Mouse (Mus musculus) retina, adult 2 months (tissue): ENCODE results near the gene Ddi2.
"Not testable (repeated sequence)": the region's sequence is repeated elsewhere in the genome, so short reads cannot be mapped to it uniquely, and the experiment has no call there.

Experiments
- DNase-seq: peaks from one replicate; pipeline ENCODE4 v3.0.0-alpha.2; 2012; ENCODE audit warnings: low read depth, low spot score

Gene Ddi2

DNA sequence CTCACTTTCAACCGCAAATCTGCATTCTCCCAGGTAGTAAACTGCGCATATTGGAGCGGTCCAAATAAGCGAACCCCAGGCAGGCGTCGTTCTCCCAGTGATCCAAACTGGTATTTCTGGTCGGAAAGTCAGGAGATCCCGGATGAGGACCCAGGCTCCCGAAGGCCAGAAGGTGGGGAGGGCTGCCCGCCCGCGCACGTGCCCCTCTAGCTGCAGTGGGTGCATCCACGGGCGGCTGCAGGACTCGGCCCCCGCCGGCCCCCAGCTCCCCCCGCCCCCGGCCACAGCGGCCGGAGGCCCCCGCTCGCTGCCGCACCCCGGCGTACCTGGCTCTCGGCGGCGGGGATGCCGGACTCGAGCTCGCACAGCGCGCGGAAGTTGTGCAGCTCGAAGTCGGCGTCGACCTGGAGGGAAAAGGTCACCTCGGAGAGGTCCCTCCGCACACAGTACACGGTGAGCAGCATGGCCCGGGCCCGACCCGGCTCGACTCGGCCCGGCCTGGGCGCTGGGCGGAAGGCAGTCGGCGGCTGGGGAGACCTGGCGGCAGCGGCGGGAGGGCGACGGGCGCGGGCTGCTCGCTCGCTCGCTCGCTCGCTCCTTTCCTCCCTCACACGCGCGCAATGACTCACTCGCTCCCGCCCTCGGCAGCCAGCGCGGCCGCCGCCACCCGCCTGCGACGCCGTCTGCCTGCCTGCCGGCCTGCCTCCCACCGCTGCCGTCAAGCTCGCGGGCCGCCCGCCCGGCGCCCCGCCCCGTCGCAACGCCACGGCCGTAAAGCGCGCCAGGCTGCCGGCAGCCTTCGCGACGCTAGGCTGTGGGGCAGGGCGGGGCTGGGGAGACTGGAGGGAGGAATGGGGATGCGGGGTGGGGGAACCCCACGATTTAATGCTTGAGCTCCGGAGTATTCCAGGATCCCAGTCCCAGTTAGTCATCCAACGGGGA is at the start of gene Ddi2:
Gene Ddi2 (minus strand): TSS at position 689 of the 942 bp plus-strand sequence.
- peak; percentile 81 for DNase-seq

DNA sequence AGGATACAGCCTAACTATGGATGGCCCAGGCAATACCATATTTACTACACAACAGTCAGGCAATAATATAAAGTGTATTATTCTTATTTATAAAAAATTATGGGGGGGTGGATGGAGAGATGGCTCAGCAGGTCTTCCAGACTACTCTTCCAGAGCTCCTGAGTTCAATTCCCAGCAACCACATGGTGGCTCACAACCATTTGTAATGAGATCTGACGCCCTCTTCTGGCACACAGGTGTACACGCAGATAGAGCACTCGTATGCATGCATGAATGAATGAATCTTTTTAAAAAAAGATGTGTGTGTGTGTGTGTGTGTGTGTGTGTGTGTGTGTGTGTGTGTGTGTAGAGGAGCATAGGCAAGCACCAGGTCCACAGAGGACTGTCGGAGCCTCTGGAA is 49.8 kb upstream of the Ddi2 start:
- DNase-seq = not testable (repeated sequence)

GRCm38 (mm10) chr4:141771823-141772222 is 48.6 kb upstream of the Ddi2 start:
- DNase-seq = no peak

GRCm38 (mm10) chr4:141769501-141770160 is 46.4 kb upstream of the Ddi2 start:
- no peak for DNase-seq

- DNase-seq = no peak
Measured at GRCm38 (mm10) chr4:141767353-141768036, 44.3 kb upstream of the Ddi2 start.

DNA sequence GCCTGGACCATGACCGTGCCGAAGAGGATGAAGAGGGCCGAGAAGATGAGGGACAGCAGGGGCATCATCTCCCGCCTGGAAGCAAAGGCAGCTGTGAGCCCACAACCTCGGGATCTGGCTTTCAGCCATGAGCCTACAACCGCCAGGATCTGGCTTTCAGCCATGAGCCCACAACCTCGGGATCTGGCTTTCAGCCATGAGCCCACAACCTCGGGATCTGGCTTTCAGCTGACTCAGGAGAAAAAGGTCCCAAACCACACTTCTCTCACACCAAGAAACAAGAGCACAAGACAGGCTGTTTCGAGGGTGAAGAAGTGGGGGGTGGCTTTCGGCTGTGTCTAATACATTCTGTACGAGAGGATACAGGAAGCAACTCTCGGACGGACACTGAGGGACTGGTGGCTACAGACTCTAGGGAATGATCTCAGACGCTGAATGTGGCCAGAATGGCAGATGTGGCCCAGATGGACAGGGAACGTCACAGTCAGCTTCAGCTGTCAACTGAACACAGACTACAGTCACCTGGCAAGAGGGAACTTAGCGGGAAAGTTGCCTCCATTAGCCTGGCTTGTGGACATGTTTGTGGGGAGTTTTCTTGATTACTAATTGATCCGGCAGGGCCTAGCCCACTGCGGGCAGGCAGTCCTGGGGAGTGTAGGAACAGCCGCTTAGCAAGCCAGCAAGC is 43.6 kb upstream of the Ddi2 start:
- no peak for DNase-seq

DNA sequence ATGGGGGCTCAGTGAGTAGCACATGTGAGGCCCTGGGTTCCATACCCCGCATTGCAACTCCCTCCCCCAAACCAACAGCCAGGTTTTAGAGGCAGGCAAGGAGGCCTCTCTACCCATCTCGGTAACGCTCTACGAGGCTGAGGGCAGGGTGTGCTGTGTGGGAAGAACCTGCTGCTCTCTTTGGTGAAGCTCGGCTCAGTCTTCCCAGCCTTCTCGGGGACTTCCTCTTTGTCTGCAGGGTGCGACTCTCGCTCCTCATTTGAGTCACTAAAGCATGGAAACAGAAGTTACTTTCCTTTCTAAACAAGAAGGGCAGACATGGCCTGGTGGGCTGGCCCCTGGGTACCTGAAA is 43.1 kb upstream of the Ddi2 start:
- no peak for DNase-seq

- no peak for DNase-seq
Measured at GRCm38 (mm10) chr4:141765008-141765407, 41.8 kb upstream of the Ddi2 start.

DNA sequence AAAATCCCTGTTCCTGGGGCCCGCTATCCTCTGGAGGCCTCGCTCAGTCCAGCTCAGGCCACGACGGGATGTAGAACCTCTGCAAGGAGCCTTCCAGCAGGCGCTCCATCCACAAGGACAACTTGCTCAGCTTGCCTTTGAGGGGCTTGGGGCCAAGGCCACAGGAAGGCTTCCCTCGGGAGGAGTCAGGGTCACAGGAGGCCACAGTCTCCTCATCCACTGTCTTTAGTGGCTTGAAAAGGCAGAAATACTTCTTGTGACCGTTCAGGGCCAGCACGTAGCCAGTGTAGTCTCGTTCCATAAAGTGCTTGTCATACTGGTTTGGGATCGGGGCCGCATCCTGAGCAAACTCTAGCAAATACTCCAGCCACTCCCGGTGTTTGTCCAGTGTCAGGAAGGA is 40.3 kb upstream of the Ddi2 start:
- no peak for DNase-seq

GRCm38 (mm10) chr4:141762102-141762598 is 38.9 kb upstream of the Ddi2 start:
- DNase-seq = no peak

DNA sequence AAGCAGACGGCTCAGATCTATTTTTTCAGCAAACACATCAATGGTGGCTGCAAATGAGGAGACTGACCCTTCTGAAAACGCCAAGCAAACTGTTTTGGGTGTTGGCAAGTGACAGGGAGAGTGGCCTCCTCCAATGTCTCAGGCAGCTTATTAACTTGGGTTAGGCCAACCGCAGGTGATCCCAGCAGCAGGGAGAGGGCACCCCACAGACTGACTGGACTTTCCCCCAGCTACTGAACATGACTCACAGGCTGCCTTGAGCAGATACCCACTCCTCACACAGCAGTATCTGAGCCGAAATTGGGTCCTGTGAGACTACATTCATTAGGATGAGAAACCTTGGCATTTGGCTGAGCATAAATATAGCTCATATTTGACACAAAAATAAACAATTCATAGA is 37.7 kb upstream of the Ddi2 start:
- no peak for DNase-seq

DNA sequence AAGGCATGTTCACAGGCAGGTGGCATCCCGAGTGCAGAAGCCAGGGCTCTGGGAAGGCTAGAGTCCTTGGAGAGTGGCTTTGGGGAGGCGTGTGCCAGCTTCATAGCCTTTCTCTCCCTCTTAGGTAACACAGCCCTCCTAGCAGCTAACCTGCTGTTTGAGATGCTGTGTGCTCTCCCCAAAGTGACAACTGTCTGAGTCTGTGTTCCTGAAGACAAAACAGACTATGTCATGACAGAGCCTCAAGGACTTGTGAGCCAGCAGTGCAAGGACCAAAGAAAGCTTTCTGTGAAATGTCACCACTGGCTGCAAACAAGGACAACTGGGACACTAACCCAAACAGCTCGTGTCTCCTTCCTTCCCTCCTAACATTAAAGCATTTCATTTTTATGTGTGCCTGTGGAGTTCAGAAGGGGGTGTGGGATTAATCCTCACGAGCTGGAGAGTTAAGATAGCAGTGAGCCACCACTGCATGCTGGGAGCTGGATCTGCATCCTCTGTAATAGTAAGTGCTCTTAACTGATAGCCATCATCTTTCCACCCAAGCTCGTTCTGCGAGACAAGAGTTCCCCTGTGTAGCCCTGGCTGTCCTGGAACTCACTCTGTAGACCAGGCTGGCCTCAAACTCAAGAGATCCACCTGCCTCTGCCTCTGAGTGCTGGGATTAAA is 35.8 kb upstream of the Ddi2 start:
- no peak for DNase-seq

GRCm38 (mm10) chr4:141757124-141757523 is 33.9 kb upstream of the Ddi2 start:
- DNase-seq = no peak

DNA sequence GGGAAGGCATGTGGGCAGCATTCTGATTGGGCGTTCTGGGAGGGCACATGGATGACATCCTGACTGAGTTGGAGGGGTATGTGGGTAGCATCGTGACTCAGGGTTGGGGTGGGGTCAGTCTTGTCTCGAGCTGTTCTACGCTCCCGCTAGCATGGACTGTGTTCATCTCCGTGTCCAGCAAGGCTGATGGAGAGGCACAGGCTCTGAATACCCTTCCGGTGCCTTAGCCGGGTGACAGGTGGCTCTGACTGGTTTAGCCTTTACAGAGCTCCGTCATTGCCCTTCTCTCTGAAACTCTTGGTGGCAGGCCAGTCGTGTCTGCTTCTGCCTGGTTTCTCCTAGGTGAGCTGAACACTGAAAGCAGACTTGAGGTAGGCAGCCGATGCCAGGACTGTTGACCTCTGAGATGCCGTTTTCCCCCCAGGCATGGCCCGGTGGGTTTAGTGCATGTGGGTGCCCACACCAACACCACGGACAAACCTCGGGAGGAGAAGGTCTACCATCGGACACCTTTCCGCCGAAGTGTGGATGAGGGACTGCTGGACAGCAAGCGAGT is 32.2 kb upstream of the Ddi2 start:
- no peak for DNase-seq

DNA sequence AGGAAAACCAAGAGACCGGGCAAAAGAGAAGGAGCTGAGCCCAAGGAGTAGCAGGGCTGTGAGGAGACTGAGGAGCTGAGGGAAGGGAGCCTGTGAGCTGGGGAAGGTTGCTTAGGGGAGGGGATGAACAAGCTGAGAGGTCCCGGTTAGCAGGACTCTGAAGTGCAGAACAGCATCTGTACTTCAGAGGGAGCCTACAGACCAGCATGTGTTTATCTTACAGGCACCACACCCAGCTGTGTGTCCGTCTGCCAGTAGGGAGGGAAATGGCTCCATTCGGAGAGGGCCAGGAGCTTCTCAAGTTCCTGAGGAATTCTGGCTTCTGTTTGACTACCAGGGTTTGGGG is 28.8 kb upstream of the Ddi2 start:
- no peak for DNase-seq

DNA sequence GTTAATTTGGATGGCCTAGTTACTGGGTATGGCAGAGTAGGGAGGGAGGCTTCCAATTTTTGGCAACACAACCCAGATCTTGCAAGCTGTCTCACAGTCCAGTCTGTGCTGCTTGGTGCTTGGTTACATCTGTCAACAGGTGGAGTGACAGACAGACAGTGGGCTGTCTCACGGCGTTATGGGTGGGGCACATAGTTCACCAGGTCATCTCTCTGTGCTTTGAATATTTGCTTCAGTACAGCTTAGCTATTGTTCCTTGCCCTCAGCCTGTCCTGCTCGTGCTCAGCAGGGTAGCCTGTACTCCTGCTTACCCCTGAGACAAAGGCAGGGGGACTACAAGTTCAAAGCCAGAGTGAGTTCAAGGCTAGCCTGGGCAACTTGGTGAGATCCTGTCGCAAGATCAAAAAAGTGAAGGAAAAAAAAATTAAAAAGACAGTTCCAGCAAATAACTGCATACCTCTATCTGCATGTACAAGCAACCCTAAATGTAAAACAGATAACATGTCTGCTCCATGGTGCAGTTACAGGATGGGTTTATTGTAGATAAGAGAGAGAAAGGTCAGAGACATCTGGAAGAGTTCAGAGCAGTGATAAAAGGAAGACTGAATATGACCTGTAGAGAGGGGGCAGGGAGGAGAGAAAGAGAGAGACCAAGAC is 28.3 kb upstream of the Ddi2 start:
- DNase-seq = no peak

- no peak for DNase-seq
Measured at GRCm38 (mm10) chr4:141750826-141751225, 27.6 kb upstream of the Ddi2 start.

GRCm38 (mm10) chr4:141749557-141749956 is 26.3 kb upstream of the Ddi2 start:
- no peak for DNase-seq

GRCm38 (mm10) chr4:141746578-141747346 is 23.5 kb upstream of the Ddi2 start, which contains the start of gene Agmat:
Gene Agmat (plus strand): TSS chr4:141746672.
- no peak for DNase-seq

- no peak for DNase-seq
Measured at GRCm38 (mm10) chr4:141742381-141742780, 19.2 kb upstream of the Ddi2 start.
